Mouse (Mus musculus): ENCODE results near the gene Wwox.

Wwox gene

DNA sequence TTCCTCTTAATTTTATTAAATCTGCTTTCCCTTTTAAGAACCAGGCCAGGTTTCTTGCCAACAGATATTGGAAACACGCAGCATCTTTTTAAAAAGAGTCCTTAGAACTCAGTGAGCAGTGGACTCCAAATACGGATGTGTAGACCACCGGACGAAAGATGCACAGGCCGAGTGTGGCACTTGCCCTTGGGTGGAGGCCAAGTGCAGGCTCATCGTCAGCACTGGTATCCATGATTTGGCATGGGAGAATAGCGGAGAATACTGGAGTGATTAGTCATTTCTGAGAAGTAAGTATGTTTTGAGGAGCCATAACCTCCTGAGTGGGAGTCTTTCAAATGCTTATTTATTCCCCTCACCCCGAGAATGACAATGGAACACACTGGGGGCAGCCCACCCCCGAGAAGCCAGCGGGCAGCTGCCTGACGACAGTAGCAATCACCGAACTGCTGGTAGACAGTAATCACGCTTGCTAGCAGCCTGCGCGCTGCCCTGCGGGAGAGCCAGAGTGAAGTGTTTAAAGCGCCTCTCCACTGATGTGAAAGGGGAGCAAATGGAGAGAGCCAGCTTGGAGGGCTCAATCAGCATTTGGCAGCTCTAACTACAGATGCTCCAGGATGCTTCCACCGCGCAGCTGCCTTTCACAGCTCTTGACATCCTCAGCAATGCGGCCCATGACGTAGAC lies 29.2 kb downstream of the Wwox start:
- ATAC-seq (ENCODE audit: low TSS enrichment): no peak; the same call in 1 of the 2 replicates

DNA sequence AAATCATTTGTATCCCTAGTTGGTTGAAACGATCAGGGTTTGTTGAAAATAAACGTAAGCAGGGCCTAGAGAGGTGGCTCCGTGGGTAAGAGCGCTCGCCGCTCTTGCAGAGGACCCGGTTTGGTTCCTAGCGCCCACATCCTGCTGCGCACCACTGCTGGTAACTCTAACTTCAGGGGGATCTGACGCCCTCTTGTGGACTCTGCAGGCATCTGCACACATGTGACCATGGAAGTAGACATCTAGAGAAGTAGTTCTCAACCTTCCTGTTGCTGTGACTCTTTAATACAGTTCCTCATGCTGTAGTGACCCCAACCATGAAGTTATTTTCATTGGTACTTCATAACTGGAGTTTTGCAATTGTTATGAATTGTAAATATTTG lies 29.7 kb downstream of the Wwox start:
- ATAC-seq (ENCODE audit: low TSS enrichment): no peak

DNA sequence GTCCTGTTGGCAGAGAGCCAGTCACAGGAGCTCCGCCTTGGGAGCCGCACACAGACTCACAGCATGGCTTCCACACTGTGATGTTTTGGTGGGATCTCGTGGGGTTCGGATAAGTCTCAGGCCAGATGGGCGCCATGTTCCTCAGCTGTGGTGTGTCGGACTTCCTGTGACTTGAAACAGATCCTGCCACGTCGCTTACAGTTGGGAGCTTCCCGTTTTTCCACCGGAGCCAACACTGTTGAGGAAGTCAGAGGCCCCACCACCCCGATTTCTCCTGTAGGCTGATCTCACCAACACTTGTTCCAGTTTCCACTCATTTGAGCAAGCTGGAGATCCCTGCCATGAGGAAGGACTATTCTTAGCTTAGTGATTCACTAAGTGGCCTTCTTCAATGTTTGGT lies 34.1 kb downstream of the Wwox start:
- ATAC-seq (ENCODE audit: low TSS enrichment): no peak

DNA sequence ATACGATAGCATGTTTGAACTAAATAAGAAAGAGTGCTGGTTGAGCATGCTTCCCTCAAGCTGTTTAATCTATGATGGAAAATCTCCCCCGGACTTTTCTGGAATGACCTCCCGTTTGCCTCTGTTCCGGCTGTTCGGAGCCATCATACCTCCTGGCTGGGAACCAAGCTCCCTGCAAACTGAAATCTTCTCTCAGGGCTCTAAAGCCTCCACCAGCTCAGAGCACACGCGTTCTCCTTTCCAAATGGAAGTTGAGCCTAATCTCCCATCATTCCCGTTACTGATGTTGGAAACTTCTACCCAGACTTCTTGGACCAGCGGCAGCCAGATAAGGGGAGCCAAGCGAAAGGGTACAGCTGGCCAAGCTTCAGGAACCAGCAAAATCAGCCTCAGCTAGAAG lies 37.5 kb downstream of the Wwox start:
- ATAC-seq (ENCODE audit: low TSS enrichment): no peak

DNA sequence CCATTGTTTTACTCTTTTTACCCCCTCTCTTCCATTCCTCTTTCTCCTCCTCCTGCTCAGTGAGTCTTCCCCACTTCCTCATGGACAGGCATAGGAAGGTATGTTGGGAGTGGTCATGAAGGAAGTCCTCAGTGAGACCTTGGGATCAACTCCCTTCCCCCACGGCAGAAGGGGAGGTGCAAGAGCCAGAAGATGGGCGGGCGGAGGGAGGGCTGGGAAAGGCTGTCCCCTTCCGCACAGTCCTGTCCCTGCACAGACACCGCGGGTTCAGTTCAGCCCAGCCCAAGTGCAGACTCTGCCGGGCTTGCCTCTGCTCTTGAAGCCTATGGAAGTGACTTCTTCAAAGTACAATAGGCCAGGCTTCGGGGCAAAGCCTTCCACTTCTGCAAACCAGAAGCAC lies 38.3 kb downstream of the Wwox start:
- no peak for ATAC-seq (ENCODE audit: low TSS enrichment)

DNA sequence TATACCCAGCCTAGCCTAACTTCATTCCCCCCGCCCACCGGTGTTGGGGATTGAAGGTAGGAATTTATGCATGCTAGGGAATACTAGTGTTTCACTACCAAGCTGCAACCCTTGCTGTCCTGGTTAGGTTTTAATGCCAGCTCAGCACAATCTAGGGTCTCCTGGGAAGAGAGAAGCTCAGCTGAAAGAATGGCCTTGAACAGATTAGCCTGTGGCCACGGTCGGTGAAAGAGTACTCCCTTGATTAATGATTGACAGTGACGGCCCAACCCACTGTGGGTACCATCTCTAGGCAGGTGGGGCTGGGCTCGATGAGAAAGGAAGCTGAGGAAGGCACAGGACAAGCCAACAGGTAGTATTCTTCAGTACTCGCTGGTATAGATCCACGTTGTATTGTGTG lies 40.3 kb downstream of the Wwox start:
- ATAC-seq (ENCODE audit: low TSS enrichment): no peak

DNA sequence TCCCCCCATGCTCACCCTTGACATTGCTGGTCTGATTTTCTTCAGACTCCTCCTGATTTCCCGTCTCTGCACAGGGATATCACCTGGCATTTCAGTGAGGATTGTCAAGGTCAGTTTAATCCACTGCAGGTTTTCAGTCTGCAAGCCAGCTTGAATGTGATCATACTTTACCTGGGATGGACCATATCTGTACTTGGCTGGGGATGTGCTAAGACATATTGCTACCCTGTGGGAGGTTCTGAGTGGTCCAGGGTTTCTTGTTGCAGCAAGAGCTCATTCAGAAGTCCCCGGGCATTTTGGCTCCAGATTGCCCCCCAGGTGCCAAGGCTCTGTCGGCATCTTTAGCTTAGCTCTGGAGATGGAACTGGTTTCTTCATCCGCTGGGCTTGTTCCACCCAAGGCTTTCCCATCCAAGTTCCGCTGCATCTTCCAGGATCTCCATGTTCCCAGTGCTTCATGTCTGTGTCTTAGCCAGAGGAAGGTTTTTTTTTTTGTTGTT lies 52.3 kb downstream of the Wwox start:
- ATAC-seq (ENCODE audit: low TSS enrichment): no peak

- no peak for ATAC-seq (ENCODE audit: low TSS enrichment)
These were observed 60.1 kb downstream of the Wwox start for GRCm38 (mm10) chr8:114499448-114500144.

DNA sequence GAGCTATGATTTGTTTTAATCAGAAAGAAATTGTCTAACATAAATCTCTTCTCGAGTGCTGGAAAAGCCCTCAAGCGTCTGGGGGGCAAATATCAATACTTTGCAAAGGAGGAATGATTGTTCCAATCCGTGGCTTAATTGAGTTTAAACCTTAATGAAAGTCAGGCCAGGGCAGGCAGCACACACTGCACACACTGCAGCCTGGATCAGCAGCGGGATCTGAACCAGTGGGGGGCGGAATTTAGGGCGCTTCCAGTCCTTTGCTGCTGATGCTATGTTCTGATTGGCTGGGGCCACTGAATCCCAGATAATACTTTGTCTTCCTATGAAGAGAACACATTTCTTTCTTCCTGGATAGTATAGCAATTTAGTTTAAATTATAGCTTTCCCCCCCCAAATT lies 62.5 kb downstream of the Wwox start:
- no peak for ATAC-seq (ENCODE audit: low TSS enrichment)

DNA sequence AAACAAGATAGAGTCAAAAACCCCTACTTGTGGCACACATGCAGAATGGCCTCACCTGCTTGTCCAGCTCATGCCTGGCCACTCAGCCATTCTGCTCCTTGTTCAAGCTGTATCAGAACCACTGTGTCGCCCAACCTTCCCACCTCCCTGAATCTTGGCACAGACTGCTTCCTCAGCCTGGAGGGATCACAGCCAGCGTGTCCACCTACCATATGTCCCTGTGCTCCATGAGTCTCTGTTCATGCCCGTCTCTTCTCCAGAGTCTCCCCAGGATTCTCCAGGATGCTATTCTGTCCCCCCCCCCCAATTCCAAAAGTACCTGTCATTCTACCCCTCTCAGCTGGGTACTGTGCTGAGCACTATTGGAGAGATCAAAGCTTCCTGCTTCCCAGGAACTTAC lies 63.7 kb downstream of the Wwox start:
- no peak for ATAC-seq (ENCODE audit: low TSS enrichment)

DNA sequence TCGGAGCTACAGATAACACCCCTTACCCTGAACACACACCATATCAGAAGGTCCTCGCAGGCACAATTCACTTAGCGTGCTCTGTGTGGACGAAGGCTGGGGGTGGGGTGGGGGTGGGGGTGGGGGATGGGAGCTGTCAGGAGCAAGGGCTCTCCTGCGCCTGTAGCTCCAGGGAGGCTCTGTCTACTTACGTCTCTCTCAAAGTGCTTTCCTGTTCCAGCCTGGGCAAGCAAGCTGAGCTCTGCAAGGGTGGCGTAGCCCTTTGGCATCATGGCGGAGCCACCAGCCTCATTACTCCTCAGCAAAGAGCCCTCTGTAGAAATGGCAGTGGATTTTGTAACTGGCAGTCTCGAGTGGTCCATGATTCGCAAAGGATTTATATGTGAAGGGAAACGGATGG lies 65.4 kb downstream of the Wwox start:
- ATAC-seq (ENCODE audit: low TSS enrichment): peak; percentile 31; the same call in 1 of the 2 replicates

DNA sequence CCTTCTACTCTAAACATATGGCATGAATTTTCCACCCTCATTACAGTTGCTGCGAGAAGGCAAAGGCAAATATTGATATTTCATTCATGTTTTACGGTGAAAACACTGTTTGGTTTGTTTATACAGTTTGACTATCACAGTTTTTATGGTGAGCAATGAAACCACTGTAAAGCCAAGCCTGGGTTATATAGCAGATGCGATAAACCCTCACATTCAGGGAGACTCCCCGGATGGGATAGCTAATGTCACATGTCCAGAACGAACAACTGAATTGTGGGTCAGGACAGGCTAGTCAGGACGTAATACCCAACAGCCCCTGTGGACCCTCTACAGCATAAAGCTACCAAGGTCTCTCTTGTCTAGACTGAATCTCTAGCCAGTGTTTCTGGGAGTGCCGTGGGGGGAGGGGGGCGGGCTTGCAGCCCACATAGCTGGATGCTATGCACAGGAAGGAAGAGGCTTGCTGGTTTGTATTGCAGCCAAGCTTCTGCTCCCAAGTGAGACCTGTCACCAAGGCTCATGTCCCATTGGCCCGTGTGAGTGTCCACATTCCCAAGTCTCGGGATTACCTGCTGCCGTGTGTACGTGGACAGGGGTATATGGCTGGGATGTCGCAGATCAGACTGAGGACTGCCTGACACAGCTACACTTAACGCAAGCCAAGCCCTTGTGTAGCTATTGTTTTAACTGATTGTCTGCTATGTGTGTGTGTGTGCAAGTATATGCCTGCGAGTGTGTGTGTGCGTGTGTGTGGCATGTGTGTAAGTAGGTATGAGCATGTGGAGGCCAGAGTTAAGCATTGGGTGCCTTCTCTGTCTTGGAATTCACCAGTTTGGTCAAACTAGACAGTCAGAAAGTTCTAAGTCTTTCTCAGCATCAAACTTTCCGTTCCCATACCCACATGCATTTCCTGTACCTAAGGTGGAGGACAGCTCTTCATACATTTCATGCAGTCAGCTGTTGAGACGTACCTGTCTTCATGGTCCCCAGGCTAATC lies 66.2 kb downstream of the Wwox start:
- peak; percentile 34 for ATAC-seq (ENCODE audit: low TSS enrichment)

GRCm38 (mm10) chr8:114507404-114507803 lies 67.9 kb downstream of the Wwox start:
- no peak for ATAC-seq (ENCODE audit: low TSS enrichment)

DNA sequence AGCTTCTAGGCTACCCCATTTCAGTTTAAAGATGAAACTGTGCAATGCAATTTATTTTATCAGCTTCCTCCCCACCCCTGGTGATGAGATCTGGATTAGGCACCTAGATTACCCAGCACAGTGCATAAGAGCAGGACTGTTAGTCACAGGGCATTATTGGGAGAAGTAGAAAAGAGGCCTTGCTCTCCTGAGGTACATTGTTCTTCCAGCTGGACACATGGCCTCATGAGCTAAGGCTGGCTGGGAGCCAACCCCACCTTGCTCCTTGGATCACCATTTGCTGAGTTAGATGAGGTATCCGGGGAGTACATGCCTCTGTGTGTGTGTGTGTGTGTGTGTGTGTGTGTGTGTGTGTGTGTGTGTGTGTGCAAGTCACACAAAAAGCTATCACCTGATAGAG lies 70.8 kb downstream of the Wwox start:
- no peak for ATAC-seq (ENCODE audit: low TSS enrichment)

DNA sequence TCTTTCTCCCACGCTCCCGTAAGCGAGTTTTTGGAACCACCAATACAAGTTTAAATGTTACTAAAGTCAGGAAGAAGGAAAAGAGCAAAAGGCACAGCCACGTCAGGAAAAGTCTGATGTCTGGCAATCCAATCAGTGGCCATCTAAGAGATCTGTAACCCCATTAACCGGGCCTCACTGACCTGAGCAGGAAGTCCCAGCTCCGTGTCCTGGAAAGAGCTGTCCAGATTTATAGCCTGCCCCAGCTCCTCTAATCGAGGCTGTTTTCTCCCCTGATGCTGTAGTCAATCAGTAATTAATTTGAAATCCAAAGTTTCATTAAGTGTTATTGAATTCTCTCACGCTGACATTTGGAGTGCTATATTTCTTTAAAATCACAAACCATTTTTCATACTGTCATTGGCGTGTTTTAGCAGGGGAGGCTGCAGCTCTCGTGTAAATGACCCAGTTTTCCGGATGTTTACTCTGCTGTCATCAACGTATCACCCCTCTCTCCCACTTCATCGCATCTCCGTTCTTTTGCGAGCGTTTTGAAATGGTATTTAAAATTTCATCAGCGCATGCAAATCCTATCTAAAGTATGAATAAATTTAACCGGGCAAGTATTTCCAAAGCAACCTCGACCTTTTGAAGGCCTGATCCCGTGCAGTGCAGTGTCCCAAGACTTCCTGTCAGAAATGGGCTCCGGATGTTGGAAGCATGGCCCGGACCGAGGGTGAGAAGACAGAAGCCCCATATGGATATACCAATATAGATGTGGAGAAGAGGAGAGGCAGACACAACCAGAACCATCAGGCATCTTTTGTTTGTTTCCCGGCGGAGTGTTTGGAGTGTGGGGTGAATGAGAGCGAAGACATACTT lies 72.8 kb downstream of the Wwox start:
- ATAC-seq (ENCODE audit: low TSS enrichment): no peak

GRCm38 (mm10) chr8:114514692-114515091 lies 75.2 kb downstream of the Wwox start:
- no peak for ATAC-seq (ENCODE audit: low TSS enrichment)

GRCm38 (mm10) chr8:114523061-114523460 lies 83.6 kb downstream of the Wwox start:
- ATAC-seq (ENCODE audit: low TSS enrichment): no peak

DNA sequence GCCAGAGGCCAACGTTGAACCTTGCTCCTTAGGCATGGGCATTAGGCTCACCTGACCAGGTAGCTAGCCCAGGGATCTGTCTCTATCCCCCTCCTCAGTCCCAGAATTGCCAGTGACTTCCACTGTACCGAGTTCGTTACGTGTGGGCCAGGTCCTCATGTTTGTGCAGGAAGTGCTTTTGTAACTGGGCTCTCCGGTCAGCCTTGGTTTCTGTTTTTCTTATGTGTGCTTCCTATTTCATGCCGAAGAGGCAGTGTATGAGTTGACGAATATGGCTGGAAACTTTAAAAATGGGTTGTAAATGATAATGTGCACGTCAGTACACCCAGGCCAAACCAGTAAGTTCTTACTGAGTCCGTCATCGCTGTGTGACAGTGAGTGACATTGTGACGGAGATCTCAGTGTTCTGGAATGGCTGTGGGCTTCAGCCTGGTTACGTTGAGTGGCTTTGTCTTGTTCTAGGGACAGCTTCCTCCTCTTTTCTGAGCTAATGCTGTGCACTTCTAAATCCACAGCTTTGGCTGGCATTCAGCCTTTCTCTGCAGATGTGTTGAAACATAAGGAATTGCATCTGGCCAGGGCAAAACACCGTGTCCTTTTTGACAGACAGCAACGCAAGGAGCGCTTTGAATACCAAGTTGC lies 87.3 kb downstream of the Wwox start:
- ATAC-seq (ENCODE audit: low TSS enrichment): no peak

GRCm38 (mm10) chr8:114527648-114528221 lies 88.3 kb downstream of the Wwox start:
- no peak for ATAC-seq (ENCODE audit: low TSS enrichment)

DNA sequence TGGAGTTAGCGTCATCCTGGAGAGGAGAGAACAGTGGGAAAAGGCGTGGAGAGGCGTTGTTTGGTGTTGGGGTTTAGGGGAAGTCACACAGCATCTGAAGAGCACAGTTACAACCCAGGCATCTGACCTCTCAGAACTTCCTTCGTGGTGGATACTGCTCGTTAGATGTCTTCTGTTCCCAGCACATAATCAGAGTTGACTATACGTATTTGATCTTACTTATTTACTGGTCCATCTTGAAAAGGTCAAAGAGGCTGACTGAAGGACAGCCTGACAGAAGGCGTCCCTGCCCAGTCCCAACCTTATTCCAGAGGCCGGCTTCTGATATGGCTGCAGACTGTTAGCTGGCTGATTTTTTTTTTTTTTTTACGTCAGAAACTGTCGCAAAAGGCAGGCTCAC lies 90.1 kb downstream of the Wwox start:
- ATAC-seq (ENCODE audit: low TSS enrichment): no peak

All from frontal cortex, adult (tissue).